Mouse (Mus musculus) brain, embryonic 14.5 days (tissue): ENCODE measurements around the gene Tpp2. TPM values are rescaled to one million over a fixed set of nuclear protein-coding genes. Genes with fewer than 3 reads are reported as not detected.
A peak's percentile ranks its signal among the peaks of the same experiment; 100 is the strongest.

Experiments used
- DNase-seq: peaks from one replicate; pipeline ENCODE4 v3.0.0-alpha.2; 2011; ENCODE audit warnings: low read depth
- CTCF ChIP-seq: fragments of 200-500 bp; IDR thresholded peaks from 2 replicates; pipeline ENCODE4 v1.5.1; 2012; ENCODE audit warnings: inconsistent platforms, mild to moderate bottlenecking, moderate library complexity, borderline replicate concordance; ENCODE audit not compliant: insufficient read depth, insufficient read length; ENCODE audit errors: extremely low read depth
- POLR2A ChIP-seq: fragments of 200-500 bp; IDR thresholded peaks from 2 replicates; pipeline ENCODE4 v1.6.1; 2012; ENCODE audit warnings: mild to moderate bottlenecking, inconsistent platforms, borderline replicate concordance; ENCODE audit not compliant: poor library complexity, insufficient read depth, insufficient read length, severe bottlenecking; ENCODE audit errors: extremely low read depth
- polyA plus RNA-seq: library from polyadenylated mRNA; depleted of rRNA; stranded (reverse); fragments of >200 nt; gene quantifications from 2 replicates; pipeline ENCODE4 v1.2.3, GENCODE M21; 2012

Tpp2 gene
- polyA plus RNA-seq, 1 experiment = 31.9 TPM

- TF ChIP-seq POLR2A (no peak), CTCF (no peak)
Measured at GRCm38 (mm10) chr1:43941476-43942217, 8.2 kb downstream of the Tpp2 start.

GRCm38 (mm10) chr1:43942814-43943213, 9.4 kb downstream of the Tpp2 start:
- TF ChIP-seq CTCF (no peak), POLR2A (no peak)
- DNase-seq = no peak

More at GRCm38 (mm10) chr1:43941476-43942217, 8.2 kb downstream of the Tpp2 start:
- no peak for DNase-seq

- TF ChIP-seq CTCF = no peak
- TF ChIP-seq POLR2A = no peak
- DNase-seq = no peak
Measured at GRCm38 (mm10) chr1:43953679-43954078, 20.2 kb downstream of the Tpp2 start.

GRCm38 (mm10) chr1:43964381-43964780, 30.9 kb downstream of the Tpp2 start:
- TF ChIP-seq CTCF = no peak
- DNase-seq = no peak

- TF ChIP-seq POLR2A (no peak), CTCF (peak; percentile 23; the same call in 1 of the 2 replicates)
- DNase-seq = no peak
Measured at GRCm38 (mm10) chr1:43966756-43967155, 33.3 kb downstream of the Tpp2 start.

GRCm38 (mm10) chr1:43969361-43969760, 35.9 kb downstream of the Tpp2 start:
- TF ChIP-seq CTCF (no peak), POLR2A (no peak)
- no peak for DNase-seq

GRCm38 (mm10) chr1:43971089-43971488, 37.6 kb downstream of the Tpp2 start:
- TF ChIP-seq CTCF = no peak
- DNase-seq = no peak

- DNase-seq = no peak
- TF ChIP-seq POLR2A (no peak), CTCF (no peak)
Measured at GRCm38 (mm10) chr1:43996914-43997589, 63.6 kb downstream of the Tpp2 start.

- DNase-seq = no peak
- TF ChIP-seq CTCF (no peak), POLR2A (no peak)
Measured at GRCm38 (mm10) chr1:44004513-44004912, 71.1 kb downstream of the Tpp2 start.

- TF ChIP-seq POLR2A (no peak), CTCF (no peak)
- no peak for DNase-seq
Measured at GRCm38 (mm10) chr1:44015556-44015955, 82.1 kb downstream of the Tpp2 start.

- TF ChIP-seq POLR2A (no peak), CTCF (no peak)
- no peak for DNase-seq
Measured at GRCm38 (mm10) chr1:44019934-44020333, 86.5 kb downstream of the Tpp2 start, which contains the start of gene Mettl21c. Mettl21c (minus strand) TSS chr1:44020034.

GRCm38 (mm10) chr1:44022656-44023055, 89.2 kb downstream of the Tpp2 start:
- TF ChIP-seq POLR2A (no peak), CTCF (no peak)
- no peak for DNase-seq
